In genomic region chr2:66961808-66962519, GRCm38 (mm10) we compare ENCODE assay signal across 8 mouse cellular contexts.
DNase-seq lines count a peak whose midpoint lies in the region; ATAC-seq and TF ChIP-seq lines count a peak whose summit lies in the region.

No protein-coding gene starts in this region.

- H3K4me3 ChIP-seq in forebrain, embryonic 11.5 days (ENCODE audit: low read depth, low read length), result no peak overlapping the region
- no peak overlapping the region for H3K4me3 ChIP-seq in kidney, postnatal 0 days (replicated peaks; ENCODE audit: low read depth, low read length)
- H3K4me3 ChIP-seq in limb, embryonic 14.5 days (replicated peaks; ENCODE audit: low read length), result no peak overlapping the region

- ATAC-seq in forebrain, embryonic 11.5 days (replicated peaks; ENCODE audit: low FRiP score), result peak; percentile 81
- ATAC-seq in kidney, postnatal 0 days (replicated peaks; ENCODE audit: low FRiP score, low read depth), result peak; percentile 52; the same call in 1 of the 2 replicates
- no peak for ATAC-seq in limb, embryonic 14.5 days (ENCODE audit: low FRiP score, low read depth)

- TF ChIP-seq POLR2A in limb, embryonic 14.5 days (IDR thresholded peaks at IDR 0.05; ENCODE audit: borderline replicate concordance, extremely low read depth, insufficient read depth, insufficient read length), result no peak

- no peaks in the 10 kb centered on the region for H3K27me3 ChIP-seq in forebrain, embryonic 11.5 days (ENCODE audit: control insufficient read depth, insufficient read depth, low read length)
- H3K27me3 ChIP-seq in kidney, postnatal 0 days (ENCODE audit: insufficient read depth, low read length), result no peaks in the 10 kb centered on the region
- H3K27me3 ChIP-seq in limb, embryonic 14.5 days (ENCODE audit: control insufficient read depth, insufficient read depth, low read length), result no peaks in the 10 kb centered on the region

- DNase-seq in kidney, adult 18-20 months, result peak; percentile 7
- no peak for DNase-seq in kidney, adult 11 months
- DNase-seq in brain, adult 2 months (ENCODE audit: low read depth, low spot score), result peak; percentile 64
- peak; percentile 52 for DNase-seq in forebrain, embryonic 11.5 days (ENCODE audit: low spot score)
- peak; percentile 80 for DNase-seq in kidney, postnatal 0 days (ENCODE audit: low spot score)
- peak; percentile 65 for DNase-seq in limb, embryonic 14.5 days (ENCODE audit: low spot score)
- DNase-seq in right cerebral cortex, adult 2 months (ENCODE audit: low spot score in 2 of 2), result peak; percentile 59 to 65
- no peak for DNase-seq in urinary bladder, postnatal 10 days (ENCODE audit: low spot score)

- TF ChIP-seq CTCF in kidney, postnatal 0 days (IDR thresholded peaks at IDR 0.05; ENCODE audit: low read depth), result peak; percentile 91

- no peak overlapping the region for H3K9ac ChIP-seq in forebrain, embryonic 11.5 days (ENCODE audit: low read length)
- no peak overlapping the region for H3K9ac ChIP-seq in kidney, postnatal 0 days (ENCODE audit: low read depth, low read length)
- no peak overlapping the region for H3K9ac ChIP-seq in limb, embryonic 14.5 days (ENCODE audit: low read depth, low read length, severe bottlenecking)

- H3K36me3 ChIP-seq in forebrain, embryonic 11.5 days (ENCODE audit: control insufficient read depth, insufficient read depth, low read length), result no peaks in the 10 kb centered on the region
- H3K36me3 ChIP-seq in kidney, postnatal 0 days (ENCODE audit: insufficient read depth, low read length), result no peaks in the 10 kb centered on the region
- H3K36me3 ChIP-seq in limb, embryonic 14.5 days (ENCODE audit: control insufficient read depth, insufficient read depth, low read length), result no peaks in the 10 kb centered on the region

- H3K4me2 ChIP-seq in forebrain, embryonic 11.5 days (ENCODE audit: low read depth, low read length, severe bottlenecking), result no peak overlapping the region
- H3K4me2 ChIP-seq in kidney, postnatal 0 days (ENCODE audit: low read length), result no peak overlapping the region
- no peak overlapping the region for H3K4me2 ChIP-seq in limb, embryonic 14.5 days (replicated peaks; ENCODE audit: low read depth, low read length, severe bottlenecking)

- H3K27ac ChIP-seq in forebrain, embryonic 11.5 days (ENCODE audit: low read depth, low read length), result no peak overlapping the region
- no peak overlapping the region for H3K27ac ChIP-seq in kidney, postnatal 0 days
- no peak overlapping the region for H3K27ac ChIP-seq in limb, embryonic 14.5 days (replicated peaks; ENCODE audit: low read depth, low read length)

- 34% methylated on average over 8 of the region's 8 CpGs for WGBS in forebrain, embryonic 11.5 days
- 24% methylated on average over 8 of the region's 8 CpGs for WGBS in kidney, postnatal 0 days
- 29% methylated on average over 8 of the region's 8 CpGs for WGBS in limb, embryonic 14.5 days

- no peaks in the 10 kb centered on the region for H3K4me1 ChIP-seq in forebrain, embryonic 11.5 days (replicated peaks; ENCODE audit: control insufficient read depth, insufficient read depth, low read length)
- no peaks in the 10 kb centered on the region for H3K4me1 ChIP-seq in kidney, postnatal 0 days (replicated peaks; ENCODE audit: insufficient read depth, low read length)
- H3K4me1 ChIP-seq in limb, embryonic 14.5 days (ENCODE audit: control insufficient read depth, insufficient read depth, low read length), result no peaks in the 10 kb centered on the region

- no peaks in the 10 kb centered on the region for H3K9me3 ChIP-seq in forebrain, embryonic 11.5 days (ENCODE audit: control insufficient read depth, low read length)
- no peaks in the 10 kb centered on the region for H3K9me3 ChIP-seq in kidney, postnatal 0 days (replicated peaks; ENCODE audit: low read length)
- H3K9me3 ChIP-seq in limb, embryonic 14.5 days (ENCODE audit: control insufficient read depth, low read length), result no peaks in the 10 kb centered on the region

Comparison
In these comparisons a context has a peak if more than half of its experiments do, and no peak if none do; other contexts are left out.
1. DNase-seq: peak in kidney, adult 18-20 months (single experiment), brain, adult 2 months (single experiment), forebrain, embryonic 11.5 days (single experiment), kidney, postnatal 0 days (single experiment), limb, embryonic 14.5 days (single experiment) and right cerebral cortex, adult 2 months (2 of 2); none in kidney, adult 11 months (single experiment) and urinary bladder, postnatal 10 days (single experiment).